Mouse (Mus musculus) heart, adult 2 months (tissue): Measurements from ENCODE around the gene Myo19.

Source experiments
- CTCF ChIP-seq: fragments of 200-600 bp; IDR thresholded peaks from 2 replicates; pipeline ENCODE4 v1.8.1; 2022; ENCODE audit warnings: antibody characterized with exemption, mild to moderate bottlenecking, moderate library complexity
- POLR2A ChIP-seq: fragments of 200-500 bp; IDR thresholded peaks from 2 replicates; pipeline ENCODE4 v1.6.1; 2011; ENCODE audit warnings: mild to moderate bottlenecking, low read depth, low read length, control low read depth; ENCODE audit not compliant: insufficient read depth

DNA sequence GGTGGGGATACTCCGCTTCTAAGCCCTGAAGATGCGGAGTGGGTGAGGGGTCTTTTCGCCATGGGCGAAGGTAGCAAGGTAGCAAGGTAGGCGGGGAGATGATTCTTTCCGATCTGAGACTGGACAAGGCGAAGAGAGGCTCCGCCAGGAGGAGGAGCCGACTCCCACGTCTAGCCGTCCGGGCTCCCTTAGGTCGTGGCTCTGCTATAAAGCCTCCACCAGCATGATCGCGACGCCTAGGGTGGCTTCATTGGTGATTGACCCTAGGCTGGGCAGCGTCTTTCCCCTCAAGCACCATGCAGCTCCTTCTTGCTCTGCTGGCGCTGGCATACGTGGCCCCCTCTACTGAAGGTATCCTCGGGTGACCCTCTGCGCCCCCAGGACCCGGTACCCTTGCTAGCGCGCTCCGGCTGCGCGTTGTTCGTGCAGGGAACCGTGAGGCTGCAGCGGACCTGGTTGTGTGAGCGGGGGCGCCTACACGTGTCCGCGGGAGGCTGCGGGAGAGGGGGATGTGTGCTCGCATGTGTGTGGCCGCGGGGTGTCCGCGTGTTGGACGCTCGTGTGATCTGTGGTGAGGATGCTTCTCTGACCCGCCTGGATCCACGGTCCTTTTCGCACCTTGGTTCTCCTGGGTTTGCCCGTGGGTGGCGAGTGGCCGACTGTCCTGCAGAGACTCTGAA, 77.8 kb downstream of the Myo19 start, which contains the start of gene Car4:
- TF ChIP-seq CTCF (peak; percentile 39), POLR2A (peak; percentile 87)
